Mouse (Mus musculus) embryonic facial prominence, embryonic 15.5 days (tissue): ENCODE measurements around the gene Nbdy. TPM values are rescaled to one million over a fixed set of nuclear protein-coding genes. Genes with fewer than 3 reads are reported as not detected.
A peak's percentile ranks its signal among the peaks of the same experiment; 100 is the strongest.

Experiments used
- ATAC-seq: fragments of 200-750 bp; cut with Nextera tagmentation; 2 replicates; pipeline ENCODE4 v1.8.0; 2017; ENCODE audit warnings: low read depth, moderate TSS enrichment; ENCODE audit not compliant: insufficient number of reproducible peaks, low FRiP score, low TSS enrichment
- H3K27ac ChIP-seq: fragments of 300-500 bp; sonication (generic); replicated peaks from 2 replicates; pipeline ENCODE4 v1.5.1; 2015; ENCODE audit warnings: mild to moderate bottlenecking, inconsistent platforms
- H3K27me3 ChIP-seq: fragments of 300-500 bp; sonication (generic); 2 replicates; pipeline ENCODE4 v1.6.1; 2015; ENCODE audit warnings: inconsistent platforms
- H3K36me3 ChIP-seq: fragments of 300-500 bp; sonication (generic); 2 replicates; pipeline ENCODE4 v1.6.1; 2015; ENCODE audit warnings: mild to moderate bottlenecking, inconsistent platforms
- H3K4me1 ChIP-seq: fragments of 300-500 bp; sonication (generic); 2 replicates; pipeline ENCODE4 v1.6.1; 2015; ENCODE audit warnings: inconsistent platforms
- H3K4me2 ChIP-seq: fragments of 300-500 bp; sonication (generic); replicated peaks from 2 replicates; pipeline ENCODE4 v1.6.1; 2015; ENCODE audit warnings: mild to moderate bottlenecking, inconsistent platforms
- H3K4me3 ChIP-seq: fragments of 300-500 bp; sonication (generic); replicated peaks from 2 replicates; pipeline ENCODE4 v1.5.1; 2015; ENCODE audit warnings: mild to moderate bottlenecking, inconsistent platforms
- H3K9ac ChIP-seq: fragments of 300-500 bp; sonication (generic); 2 replicates; pipeline ENCODE4 v1.6.1; 2015; ENCODE audit warnings: inconsistent platforms
- H3K9me3 ChIP-seq: fragments of 300-500 bp; sonication (generic); replicated peaks from 2 replicates; pipeline ENCODE4 v1.6.1; 2016; ENCODE audit warnings: inconsistent platforms
- WGBS: fragments of 180-500 bp; shearing (Covaris S2); methylation state at CpG from one replicate; pipeline ENCODE4 v1.1.7; 2015; 5-methylcytosine and 5-hydroxymethylcytosine counted together
- polyA plus RNA-seq: library from polyadenylated mRNA; unstranded; fragments of >200 nt; fragmentation: Nextera tagmentation; extraction: Ambion mirVana; gene quantifications from 2 replicates; pipeline ENCODE4 v1.2.1, GENCODE M21; 2015

Nbdy gene
- polyA plus RNA-seq = 125 and 132 TPM in 2 replicates

DNA sequence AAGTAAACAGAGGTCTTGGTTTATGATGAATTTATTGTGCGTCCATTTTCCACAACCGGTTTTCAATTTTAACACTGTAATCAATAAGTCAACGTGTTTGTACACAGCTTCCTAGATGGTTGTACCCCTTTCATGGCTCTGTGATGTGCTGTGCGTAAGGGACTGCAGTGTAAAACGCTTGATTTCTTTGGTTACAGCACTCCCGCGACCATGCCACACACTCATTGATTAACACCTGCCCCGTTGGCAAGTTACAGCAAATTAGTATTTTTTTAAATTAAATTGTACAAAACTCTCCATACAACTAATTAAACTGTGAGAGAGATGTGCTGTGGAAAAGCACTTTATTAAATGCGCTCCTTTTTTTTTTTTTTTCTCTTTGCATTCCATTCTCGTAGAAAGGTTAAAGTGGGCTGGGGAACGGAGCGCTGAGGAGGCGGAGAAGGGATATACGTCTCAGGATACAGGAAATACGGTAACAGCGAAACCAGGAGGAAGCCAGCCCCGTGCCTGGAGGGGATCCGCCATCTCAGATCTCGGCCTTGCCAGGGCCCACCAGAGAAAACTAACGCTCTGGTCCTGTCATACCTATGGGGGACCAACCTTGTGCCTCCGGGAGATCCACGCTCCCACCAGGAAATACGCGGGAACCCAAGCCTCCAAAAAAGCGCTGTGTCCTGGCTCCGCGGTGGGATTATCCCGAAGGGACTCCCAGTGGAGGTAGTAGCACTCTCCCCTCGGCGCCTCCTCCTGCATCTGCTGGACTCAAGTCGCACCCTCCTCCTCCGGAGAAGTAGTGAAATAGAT is at the start of gene Nbdy:
Nbdy (plus strand) TSS at position 481 of the 807 bp plus-strand sequence.
- Histone ChIP-seq H3K4me2 (peak within 1 kb of the TSS; percentile 49), H3K4me1 (0 out of 2 replicates have a peak, but pooled peaks cover 3% of the 10 kb centered on the region), H3K4me3 (peak within 1 kb of the TSS; percentile 53), H3K9me3 (no peaks in the 10 kb centered on the region), H3K27me3 (no peaks in the 10 kb centered on the region), H3K36me3 (no peaks in the 10 kb centered on the region), H3K9ac (peak within 1 kb of the TSS; percentile 42), H3K27ac (peak within 1 kb of the TSS; percentile 87)
- 20% methylated on average over 32 of the region's 32 CpGs for WGBS
- peak; percentile 87 for ATAC-seq

DNA sequence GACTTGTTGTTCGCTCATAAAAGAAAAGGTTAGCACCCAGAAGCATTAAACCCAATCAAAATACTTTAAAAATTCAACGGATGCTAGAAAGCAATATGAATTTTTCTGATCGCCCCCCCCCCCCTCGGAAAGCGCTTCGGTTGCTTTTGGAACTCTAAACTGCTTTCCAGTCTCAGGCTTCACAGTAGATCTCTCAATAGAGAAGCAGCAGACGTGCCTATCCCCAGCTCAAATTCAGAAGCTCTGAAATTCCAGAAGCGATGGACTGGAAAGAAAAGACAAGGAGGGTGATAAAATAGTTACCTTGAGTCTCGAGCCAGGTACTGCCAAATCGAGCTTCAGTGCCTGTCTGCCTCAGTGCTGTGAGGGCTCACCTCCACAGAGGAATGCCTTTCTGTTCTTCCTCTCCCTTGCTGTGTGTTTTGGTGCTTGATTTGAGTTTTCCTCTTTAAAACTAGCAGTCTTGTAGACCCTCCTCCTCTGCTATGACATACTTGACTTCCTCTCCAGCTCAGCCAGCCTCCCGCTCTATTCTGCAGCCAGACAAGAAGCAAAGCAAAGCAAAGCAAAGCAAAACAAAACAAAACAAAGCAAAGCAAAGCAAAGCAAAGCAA is 27.5 kb upstream of the Nbdy start, which contains the start of gene Kctd12b:
Kctd12b (minus strand) TSS at position 610 of the 614 bp plus-strand sequence.
- H3K36me3 ChIP-seq = no peaks in the 10 kb centered on the region
- no peak for ATAC-seq
- H3K27ac ChIP-seq = peak within 1 kb of the TSS; percentile 80
- no peaks in the 10 kb centered on the region for H3K9me3 ChIP-seq
- no peaks in the 10 kb centered on the region for H3K4me1 ChIP-seq
- peak within 1 kb of the TSS; percentile 43 for H3K4me3 ChIP-seq
- WGBS = 24% methylated on average over 11 of the region's 11 CpGs
- no peak within 1 kb of the TSS for H3K9ac ChIP-seq
- peak within 1 kb of the TSS; percentile 39 for H3K4me2 ChIP-seq
- H3K27me3 ChIP-seq = no peaks in the 10 kb centered on the region

DNA sequence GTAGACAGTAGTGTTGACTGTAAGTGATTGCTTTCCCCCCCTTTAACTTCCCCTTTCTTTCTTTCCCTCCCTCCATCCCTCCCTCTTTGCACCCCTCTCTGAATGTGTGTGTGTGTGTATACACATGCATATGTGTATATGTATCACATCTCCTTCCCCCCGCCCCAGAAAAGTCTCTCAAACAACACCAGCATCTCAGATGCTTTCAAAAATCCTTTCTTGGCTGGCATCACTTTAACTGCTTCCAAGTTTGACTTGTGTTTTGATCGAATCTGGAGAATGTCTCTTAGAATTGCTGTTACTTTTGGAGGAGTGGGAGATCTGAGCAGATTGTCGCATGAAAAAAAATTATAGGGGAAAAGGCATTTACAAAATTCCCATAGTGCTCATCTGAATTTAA is 22.9 kb upstream of the Nbdy start:
- no peaks in the 10 kb centered on the region for H3K4me1 ChIP-seq
- H3K9ac ChIP-seq = no peak overlapping the region
- no peak overlapping the region for H3K27ac ChIP-seq
- whole genome bisulfite sequencing = 75% methylated on average over 3 of the region's 3 CpGs
- H3K4me3 ChIP-seq = no peak overlapping the region
- no peak for ATAC-seq
- H3K9me3 ChIP-seq = no peaks in the 10 kb centered on the region
- no peaks in the 10 kb centered on the region for H3K36me3 ChIP-seq
- no peaks in the 10 kb centered on the region for H3K27me3 ChIP-seq
- no peak overlapping the region for H3K4me2 ChIP-seq

DNA sequence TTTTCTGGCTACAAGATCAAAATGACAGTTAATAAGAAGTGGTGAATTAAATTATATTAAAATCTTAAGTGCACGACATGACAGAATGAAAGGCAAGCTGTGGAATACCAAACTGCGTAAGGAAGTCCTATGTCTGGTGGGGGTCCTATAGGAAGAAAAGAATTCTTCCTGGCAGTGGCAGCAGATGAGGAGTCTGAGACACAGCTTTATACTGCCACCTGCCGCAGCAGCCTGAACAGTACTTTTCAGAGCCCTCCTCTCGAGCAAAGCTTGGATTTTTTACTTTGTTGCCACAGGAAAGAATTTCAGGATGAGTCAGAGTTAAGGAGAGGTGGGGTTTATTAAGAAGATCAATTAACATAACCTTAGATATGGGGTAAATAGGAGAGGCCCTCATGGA is 15.7 kb upstream of the Nbdy start:
- H3K4me1 ChIP-seq = no peaks in the 10 kb centered on the region
- no peak overlapping the region for H3K9ac ChIP-seq
- no peaks in the 10 kb centered on the region for H3K36me3 ChIP-seq
- H3K4me3 ChIP-seq = no peak overlapping the region
- H3K27ac ChIP-seq = no peak overlapping the region
- ATAC-seq = no peak
- WGBS = 26% methylated on average over 4 of the region's 4 CpGs
- H3K9me3 ChIP-seq = no peaks in the 10 kb centered on the region
- no peak overlapping the region for H3K4me2 ChIP-seq
- H3K27me3 ChIP-seq = peaks cover 3% of the 10 kb centered on the region; the same call in 1 of the 2 replicates

DNA sequence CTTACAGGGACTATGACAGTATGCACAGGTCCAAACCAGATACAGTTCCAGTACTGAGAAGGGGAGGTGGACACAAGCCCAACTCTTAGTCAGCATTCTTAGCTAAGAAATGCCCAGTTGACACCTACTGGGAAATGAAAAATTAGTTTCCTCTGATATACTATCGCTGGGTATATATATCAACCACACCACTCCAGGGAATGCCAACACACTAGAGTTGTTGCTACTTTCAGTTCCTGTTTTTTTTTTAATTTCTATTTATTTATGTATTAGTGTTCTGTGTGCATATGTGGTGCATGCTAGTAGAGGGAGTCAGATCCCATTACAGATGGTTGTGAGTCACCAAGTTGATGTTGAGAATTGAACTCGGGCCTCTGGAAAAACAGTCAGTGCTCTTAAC is 6.7 kb upstream of the Nbdy start:
- Histone ChIP-seq H3K9ac (no peak overlapping the region), H3K9me3 (no peaks in the 10 kb centered on the region), H3K36me3 (no peaks in the 10 kb centered on the region), H3K4me2 (no peak overlapping the region), H3K27ac (no peak overlapping the region), H3K27me3 (no peaks in the 10 kb centered on the region), H3K4me3 (no peak overlapping the region), H3K4me1 (no peaks in the 10 kb centered on the region)
- 82% methylated on average over 2 of the region's 2 CpGs for WGBS
- no peak for ATAC-seq

DNA sequence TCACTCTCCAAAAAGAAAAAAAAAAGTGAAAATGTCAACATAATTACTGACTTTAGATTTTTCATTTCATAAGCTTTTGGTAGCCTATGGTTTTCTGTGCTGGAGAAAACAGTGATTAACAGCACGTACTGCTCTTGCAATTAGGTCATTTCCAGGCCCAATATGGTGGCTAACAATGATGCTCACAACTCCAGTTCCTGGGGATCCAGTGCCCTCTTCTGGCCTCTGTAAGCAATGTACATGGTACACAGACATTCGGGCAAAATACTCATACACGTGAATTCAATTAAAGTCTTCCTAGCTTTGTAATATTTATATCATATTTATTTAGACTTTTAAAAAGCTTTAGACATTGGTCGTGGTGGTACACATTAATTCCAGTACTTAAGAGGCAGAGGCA is 3.8 kb upstream of the Nbdy start:
- H3K27ac ChIP-seq = no peak overlapping the region
- WGBS = 17% methylated on average over 4 of the region's 4 CpGs
- no peak overlapping the region for H3K4me2 ChIP-seq
- no peak overlapping the region for H3K9ac ChIP-seq
- no peaks in the 10 kb centered on the region for H3K4me1 ChIP-seq
- ATAC-seq = no peak
- H3K36me3 ChIP-seq = no peaks in the 10 kb centered on the region
- no peak overlapping the region for H3K4me3 ChIP-seq
- no peaks in the 10 kb centered on the region for H3K9me3 ChIP-seq
- no peaks in the 10 kb centered on the region for H3K27me3 ChIP-seq

DNA sequence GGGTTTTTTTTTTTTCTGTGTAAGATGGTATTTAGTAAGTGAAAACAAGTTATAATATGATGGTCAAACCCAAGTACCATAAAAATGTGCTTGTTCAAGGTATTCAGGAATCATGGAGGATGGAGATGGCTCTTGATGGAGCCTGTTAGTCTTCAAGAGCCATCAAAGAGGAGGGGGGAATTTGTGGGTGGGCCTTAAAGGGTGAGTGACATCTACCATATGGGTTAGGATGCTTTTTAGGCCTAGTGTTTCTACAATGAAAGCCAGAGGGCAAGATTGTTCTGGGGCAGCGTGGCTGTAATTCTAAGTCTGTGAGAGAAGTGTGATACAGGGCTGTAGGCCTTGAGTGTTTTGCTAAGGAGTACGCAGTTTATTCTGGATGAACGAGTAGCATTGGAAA is 1.0 kb downstream of the Nbdy start:
- peak overlapping the region; percentile 53 for H3K4me3 ChIP-seq
- ATAC-seq = no peak
- no peaks in the 10 kb centered on the region for H3K27me3 ChIP-seq
- peak overlapping the region; percentile 49 for H3K4me2 ChIP-seq
- 23% methylated on average over 3 of the region's 3 CpGs for WGBS
- no peaks in the 10 kb centered on the region for H3K9me3 ChIP-seq
- no peak overlapping the region for H3K27ac ChIP-seq
- H3K36me3 ChIP-seq = no peaks in the 10 kb centered on the region
- H3K4me1 ChIP-seq = 0 out of 2 replicates have a peak, but pooled peaks cover 3% of the 10 kb centered on the region
- no peak overlapping the region for H3K9ac ChIP-seq

DNA sequence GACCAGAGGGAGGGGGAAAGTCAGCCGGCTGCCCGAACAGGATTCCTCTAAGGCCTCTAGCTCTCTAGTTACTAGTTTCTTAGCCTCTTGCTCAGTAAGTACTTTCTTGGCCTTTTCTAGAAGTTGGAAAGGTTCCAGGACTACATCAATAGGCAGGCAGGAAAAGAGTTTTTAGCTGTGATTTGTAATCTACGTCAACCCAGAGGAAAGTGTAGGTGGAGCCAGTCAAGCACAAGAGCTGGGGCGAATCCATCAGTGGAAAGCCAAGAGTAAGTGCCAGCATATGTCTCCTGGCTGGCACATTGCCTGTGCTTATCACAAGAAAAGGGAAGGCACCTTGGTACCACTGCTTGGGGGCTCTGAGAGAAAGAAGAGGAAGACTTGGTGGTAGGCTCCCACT is 12.3 kb downstream of the Nbdy start:
- 59% methylated on average over 4 of the region's 4 CpGs for WGBS

DNA sequence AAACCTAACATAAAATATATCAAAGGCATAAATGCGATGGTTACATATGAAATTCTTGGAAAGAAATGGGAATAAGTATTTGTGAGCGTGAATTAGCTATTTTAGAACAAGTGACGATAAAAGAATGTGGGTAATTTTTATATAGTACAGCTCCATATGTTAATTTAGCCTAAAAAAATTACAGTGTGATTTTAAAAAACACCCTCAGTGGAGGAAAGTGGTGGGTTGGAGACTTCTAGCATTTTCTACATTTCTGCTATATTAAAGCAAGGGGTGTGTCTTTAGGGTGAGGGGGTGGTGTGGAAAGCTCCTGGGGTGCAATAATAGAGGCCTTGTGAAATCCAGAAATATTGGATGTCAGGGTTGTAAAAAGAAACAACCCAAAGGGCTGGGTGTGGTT is 19.1 kb downstream of the Nbdy start:
- Histone ChIP-seq H3K9ac (no peak overlapping the region), H3K4me1 (no peaks in the 10 kb centered on the region), H3K9me3 (no peaks in the 10 kb centered on the region), H3K27me3 (no peaks in the 10 kb centered on the region), H3K4me2 (no peak overlapping the region), H3K4me3 (no peak overlapping the region), H3K27ac (no peak overlapping the region), H3K36me3 (no peaks in the 10 kb centered on the region)
- ATAC-seq = no peak; the same call in 1 of the 2 replicates
- 65% methylated on average over 3 of the region's 3 CpGs for WGBS

More for the DNA sequence above, 12.3 kb downstream of the Nbdy start:
- no peaks in the 10 kb centered on the region for H3K9me3 ChIP-seq
- H3K27me3 ChIP-seq = no peaks in the 10 kb centered on the region
- H3K36me3 ChIP-seq = 0 out of 2 replicates have a peak, but pooled peaks cover 5% of the 10 kb centered on the region
- no peak overlapping the region for H3K9ac ChIP-seq
- H3K4me3 ChIP-seq = no peak overlapping the region
- no peak for ATAC-seq
- H3K4me1 ChIP-seq = no peaks in the 10 kb centered on the region
- no peak overlapping the region for H3K27ac ChIP-seq
- H3K4me2 ChIP-seq = no peak overlapping the region

DNA sequence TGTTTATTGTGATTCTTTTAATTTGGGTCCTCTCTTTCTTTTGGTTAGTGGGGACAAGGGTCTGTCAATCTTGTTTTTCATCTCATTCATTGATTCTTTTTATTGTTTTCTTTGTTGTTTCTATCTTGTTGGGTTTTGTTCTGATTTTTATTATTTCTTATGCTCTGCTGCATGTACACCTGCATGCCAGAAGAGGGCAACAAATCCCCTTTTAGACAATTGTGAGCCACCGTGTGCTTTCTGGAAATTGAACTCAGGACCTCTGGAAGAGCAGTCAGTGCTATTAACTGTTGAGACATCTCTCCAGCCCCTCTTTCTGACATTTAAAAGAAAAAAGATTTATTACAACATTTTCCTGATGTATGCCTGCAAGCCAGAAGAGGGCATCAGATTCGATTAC is 25.8 kb downstream of the Nbdy start:
- Histone ChIP-seq H3K27me3 (no peaks in the 10 kb centered on the region), H3K9me3 (no peaks in the 10 kb centered on the region), H3K4me2 (no peak overlapping the region), H3K27ac (no peak overlapping the region), H3K36me3 (no peaks in the 10 kb centered on the region), H3K4me1 (no peaks in the 10 kb centered on the region), H3K4me3 (no peak overlapping the region), H3K9ac (no peak overlapping the region)
- 33% methylated on average over 2 of the region's 2 CpGs for WGBS
- no peak for ATAC-seq
